Mouse (Mus musculus) T-helper 2 cell (primary cell): ENCODE data around the gene D1Ertd622e.

ENCODE experiments used
- in situ Hi-C: fragments of 300-600 bp; cut with MboI, MseI; formaldehyde crosslinking; loops from one replicate; pipeline ENCODE4 v1.15.1; 2025; ENCODE audit warnings: high pct_unique_total_duplicates

D1Ertd622e gene

DNA sequence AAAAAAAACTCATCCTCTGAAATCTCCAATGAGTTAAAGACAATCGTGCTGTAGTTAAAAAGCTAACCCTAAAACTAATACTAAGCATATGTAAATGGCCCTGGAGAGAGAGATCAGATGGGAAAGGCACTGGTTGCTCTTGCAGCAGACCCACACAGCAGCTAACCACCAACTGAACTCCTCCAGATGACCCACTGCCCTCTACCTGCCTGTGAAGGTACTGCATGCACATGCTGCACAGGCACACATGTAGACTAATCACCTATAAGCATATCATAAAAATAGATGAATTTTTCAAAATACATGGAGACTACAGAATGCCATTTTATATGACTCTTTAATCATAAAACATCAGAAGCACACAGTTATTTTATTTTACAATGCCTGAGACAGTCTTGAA, 14.8 kb downstream of the D1Ertd622e start:
- in situ Hi-C loops: no loop called here

DNA sequence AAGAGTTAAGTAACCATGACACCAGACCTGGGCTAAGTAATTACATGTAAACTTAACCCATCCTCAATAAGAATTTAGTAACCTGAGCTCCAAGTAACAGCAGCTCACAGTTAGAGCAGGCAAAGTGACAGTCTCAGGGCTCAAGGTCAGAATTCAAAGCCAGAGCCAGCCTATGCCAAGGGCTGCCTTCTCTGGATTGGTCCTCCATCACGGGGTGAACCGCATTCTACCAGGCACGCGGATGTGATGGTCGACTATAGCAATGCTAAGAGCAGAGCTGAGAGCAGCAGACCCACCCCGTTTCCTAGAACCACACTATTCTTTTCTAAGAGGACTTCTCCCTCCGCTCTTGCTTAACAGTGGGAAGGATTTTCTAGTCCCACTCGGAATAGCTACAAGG, 27.8 kb downstream of the D1Ertd622e start:
- in situ Hi-C loops: no loop called here

DNA sequence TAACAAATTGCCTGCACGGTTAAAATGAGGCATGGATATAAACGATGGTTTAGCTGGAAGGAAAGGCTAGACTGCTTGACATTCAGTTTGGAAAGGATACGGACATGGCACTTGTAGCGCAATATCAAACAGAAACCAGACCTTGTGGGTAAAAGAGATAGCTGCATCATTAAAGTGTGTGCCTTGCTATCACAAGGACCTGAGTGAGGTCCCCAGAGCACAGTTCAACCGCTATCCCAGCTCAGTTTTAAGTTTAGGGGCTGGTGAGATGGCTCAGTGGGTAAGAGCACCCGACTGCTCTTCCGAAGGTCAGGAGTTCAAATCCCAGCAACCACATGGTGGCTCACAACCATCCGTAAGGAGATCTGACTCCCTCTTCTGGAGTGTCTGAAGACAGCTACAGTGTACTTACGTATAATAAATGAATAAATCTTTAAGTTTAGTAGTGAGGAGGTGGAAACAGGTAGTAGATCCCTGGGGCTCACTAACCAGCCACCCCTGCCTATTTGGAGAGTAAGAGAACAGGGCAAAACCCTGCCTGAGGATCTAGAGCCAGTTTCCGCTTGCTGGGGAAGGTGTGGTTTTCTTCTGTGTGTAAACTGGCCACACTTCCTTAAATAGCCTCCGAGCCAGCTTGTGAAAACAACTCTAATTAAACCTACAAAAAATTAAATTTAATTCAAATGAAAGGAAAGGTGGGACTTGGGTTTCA, 29.2 kb downstream of the D1Ertd622e start:
- in situ Hi-C loops: no loop called here

DNA sequence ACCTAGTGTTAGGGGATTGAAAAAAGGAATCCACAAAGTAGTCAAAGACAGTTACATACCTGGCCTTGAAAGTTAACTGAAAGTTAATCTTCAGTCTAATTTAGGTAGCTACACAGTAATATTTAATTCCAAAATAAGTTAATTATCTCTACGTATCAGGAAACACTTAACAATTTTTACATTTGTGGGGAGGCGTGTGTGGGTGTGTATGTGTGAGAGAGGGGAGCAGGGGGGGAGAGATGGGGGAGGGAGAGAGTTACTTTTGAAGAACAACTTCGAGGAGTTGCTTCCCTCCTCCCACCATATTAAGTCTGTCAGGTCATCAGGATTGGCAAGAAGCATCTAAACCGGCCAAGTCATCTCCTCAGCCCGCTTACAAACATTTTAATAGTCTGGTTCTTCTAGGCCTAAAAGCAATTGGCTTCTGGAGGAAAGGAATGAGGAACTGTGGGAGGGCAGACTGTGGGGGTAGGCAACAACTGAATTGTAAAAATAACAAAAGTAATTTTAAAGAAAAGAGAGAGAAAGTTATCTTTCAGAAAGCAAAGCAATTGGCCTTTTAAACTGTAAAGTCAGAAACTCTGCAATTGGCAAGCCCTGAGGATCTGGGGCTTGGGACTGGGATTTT, 29.9 kb downstream of the D1Ertd622e start:
- in situ Hi-C loops: no loop called here

DNA sequence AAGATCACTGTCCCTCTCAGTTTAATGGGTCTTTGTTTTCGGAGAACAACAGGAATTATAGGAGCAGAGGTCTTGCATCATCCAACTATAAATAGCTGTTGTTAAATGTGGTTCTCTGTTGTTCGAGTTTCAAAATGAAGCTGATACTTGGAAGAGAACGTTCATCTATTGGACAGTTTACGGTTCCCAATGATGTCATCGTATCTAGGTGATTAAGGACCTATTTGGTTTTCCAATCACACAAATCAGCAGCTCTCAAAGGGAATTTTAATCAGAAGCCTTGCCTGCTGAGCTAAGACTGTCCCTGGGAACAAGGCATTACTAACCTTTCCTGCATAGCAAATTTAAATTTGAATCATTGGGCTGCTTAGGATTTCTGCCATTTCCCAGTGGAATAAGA, 31.7 kb downstream of the D1Ertd622e start:
- in situ Hi-C loops: no loop called here

DNA sequence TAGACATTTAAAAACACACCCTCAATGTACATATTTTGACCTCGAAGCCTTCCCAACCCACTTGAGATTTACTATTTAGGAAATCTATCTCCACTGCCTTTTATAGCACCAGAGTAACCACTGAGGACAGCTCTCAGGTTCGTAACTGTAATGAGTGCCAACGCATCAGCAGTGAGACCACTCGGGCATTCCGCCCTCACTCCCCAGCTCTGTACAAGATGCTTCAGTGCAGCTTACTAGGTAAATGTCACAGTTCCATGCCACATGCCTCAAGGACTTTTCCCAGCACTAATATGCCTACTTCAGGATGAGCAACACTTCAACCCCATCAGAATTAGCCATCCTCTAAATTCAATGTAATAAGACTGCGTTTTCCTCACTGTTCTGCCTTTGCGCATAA, 33.0 kb downstream of the D1Ertd622e start:
- in situ Hi-C loops: no loop called here

DNA sequence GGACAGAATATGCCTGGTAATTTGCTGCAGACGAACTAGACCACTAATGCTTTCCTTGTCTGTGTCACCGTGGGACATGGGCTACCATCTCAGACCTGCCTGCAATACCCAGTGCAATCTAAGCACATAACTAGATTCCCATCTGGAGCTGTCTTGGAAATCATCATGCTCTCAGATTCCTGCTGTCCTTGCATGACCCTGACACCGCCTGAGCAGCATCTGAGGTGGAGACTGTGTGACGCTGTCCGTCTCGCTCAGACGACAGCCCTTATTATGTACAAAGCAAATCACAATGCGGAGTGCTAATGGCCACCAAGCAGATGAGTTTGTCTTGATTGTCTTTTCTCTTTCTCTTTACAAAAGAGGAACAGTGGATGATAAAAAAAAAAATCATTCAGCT, 33.9 kb downstream of the D1Ertd622e start:
- in situ Hi-C loops: no loop called here

DNA sequence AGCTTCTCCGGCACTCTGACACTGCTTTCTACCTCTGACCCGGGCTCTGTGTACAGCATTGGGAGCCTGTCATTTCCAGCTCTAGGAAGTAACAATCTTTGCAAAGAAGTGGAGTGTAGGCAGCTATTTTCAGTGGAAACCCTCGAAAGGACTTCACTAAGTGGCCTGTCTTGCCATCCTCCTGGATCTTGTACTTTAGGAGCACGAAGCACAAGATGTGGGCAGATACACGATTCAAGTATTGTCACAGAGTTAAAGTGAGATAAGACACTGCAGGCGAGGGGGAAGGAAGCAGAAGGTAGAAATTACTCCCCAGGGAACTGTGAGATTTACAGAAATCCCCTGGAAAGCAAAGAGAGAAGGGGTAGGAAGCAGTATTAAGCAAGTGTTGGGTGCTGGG, 36.4 kb downstream of the D1Ertd622e start:
- in situ Hi-C loops: no loop called here

DNA sequence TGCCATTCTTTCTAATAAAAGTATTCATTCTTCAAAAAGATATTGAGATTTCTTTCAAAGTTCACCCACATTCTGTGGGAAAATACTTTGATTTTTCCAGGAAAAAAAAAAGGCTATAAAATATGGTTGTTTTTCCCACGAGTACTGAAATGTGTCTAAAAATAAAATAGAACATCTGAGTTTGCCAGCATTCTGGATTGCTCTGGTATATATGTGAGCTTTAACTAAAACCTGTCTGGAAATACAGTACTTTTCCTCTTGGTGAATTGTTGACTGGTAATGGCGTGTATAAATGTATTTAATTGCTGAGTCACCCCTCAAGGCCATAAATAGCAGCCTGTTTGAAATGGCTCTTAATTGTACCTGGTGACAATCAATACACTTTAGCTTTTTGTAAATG, 37.5 kb downstream of the D1Ertd622e start:
- in situ Hi-C loops: no loop called here

DNA sequence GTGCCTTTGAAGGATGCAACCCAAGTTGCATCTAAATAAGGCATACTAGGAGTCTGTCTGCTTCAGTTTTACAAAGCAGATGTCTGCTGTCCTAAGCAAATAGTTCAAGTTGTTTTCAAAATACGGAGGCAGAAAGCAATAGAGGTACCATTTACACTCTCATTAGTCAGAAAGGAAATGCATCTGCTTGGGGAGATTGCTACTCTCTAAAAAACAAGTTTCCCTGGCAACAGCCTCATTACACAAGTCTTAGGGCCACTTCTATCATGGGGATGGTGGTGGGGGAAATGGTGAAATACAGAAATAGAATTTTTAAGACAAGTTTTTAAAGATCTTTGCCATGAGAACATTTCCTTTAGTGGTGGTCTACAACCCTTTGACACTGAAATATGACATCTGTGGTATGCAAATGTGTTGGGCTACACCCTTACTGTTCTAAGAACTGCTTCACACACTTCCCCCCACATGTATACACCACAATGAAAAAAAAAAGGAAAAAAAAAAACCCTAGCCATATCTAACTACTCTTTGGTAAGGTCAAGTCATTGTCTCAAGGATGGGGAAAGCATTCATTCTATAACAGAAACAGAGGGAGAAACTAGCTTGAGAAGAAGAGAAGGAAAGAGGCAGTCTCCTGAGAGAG, 38.5 kb downstream of the D1Ertd622e start:
- in situ Hi-C loops: no loop called here

DNA sequence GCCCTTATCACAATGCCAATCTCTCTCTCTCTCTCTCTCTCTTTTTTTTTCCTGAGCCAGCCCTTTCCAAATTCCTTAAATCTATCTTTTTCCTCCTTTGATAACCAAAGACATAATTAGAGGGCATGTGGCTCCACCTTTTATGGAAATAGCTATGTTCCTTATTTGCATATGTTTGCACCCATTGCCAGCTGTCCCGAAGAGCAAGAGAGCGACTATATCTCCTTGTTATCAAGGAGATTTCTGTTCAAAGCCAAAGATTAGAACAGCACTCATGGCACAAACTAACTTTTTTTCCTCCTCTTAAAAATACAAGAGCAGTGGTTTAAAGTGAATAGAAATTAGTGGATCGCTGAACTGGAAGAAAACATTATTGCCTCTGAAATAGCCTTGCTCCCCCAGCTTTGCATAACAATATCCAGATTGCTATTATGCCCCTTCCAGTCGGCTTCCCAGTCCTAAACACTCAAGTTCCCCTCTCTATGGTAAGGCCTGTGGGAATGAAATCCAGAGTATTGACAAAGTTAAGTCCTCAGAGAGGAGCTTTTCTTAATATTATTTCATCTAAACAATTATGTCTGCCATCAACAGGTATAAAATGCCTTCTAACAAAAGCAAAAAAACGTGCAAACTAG, 39.2 kb downstream of the D1Ertd622e start:
- in situ Hi-C loops: no loop called here

DNA sequence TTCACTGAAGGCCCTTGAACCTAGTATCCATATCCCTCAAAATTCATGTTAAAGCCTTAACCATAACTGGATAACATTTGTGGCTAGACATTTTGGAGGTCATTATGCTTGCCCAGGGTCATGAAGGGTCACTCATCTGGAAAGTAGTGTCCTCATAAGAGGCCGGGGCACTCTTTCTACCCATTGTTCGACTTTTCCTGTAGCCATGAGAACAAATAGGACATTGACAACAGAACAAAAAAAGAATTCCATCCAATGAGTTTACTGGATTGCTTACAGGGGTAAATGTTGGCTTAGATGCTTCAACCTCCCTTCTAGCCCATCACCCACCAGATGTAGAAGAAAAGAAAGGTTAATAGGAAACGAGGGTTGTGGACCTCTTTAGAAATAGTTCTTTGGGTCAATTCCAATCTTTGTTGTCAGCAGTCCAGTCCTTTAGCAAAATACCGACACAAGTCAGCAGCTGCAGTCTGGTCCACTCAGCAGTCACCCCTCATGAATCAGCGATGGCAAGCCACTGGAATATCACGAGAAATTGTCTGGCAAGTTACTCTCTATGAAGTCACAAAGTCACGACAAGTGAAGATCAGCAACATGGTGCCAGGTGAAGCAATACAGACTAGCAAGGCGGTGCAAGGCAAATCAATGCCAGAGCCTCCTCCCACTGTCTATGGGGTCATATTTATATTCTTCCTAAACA, 42.1 kb downstream of the D1Ertd622e start:
- in situ Hi-C loops: no loop called here

DNA sequence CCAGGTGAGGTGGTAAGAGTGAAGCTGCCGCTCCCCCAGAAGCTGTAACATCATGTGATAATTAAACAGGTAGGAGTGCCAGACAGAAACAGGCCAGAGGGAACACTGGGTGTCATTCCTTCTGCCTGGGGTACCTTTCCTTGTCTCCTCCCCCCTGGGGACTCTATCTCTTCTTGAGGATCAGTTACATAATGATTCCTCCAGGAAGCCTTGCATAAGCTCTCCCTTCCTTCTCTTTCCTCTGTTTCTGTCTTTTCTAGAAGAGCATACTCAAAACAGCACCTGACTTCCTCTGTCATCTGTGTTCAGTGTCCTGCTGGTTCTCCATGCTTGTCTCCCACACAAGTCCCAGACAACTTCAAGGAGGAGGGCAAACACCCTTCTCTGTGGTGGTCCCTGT, 46.3 kb downstream of the D1Ertd622e start:
- in situ Hi-C loops: no loop called here

DNA sequence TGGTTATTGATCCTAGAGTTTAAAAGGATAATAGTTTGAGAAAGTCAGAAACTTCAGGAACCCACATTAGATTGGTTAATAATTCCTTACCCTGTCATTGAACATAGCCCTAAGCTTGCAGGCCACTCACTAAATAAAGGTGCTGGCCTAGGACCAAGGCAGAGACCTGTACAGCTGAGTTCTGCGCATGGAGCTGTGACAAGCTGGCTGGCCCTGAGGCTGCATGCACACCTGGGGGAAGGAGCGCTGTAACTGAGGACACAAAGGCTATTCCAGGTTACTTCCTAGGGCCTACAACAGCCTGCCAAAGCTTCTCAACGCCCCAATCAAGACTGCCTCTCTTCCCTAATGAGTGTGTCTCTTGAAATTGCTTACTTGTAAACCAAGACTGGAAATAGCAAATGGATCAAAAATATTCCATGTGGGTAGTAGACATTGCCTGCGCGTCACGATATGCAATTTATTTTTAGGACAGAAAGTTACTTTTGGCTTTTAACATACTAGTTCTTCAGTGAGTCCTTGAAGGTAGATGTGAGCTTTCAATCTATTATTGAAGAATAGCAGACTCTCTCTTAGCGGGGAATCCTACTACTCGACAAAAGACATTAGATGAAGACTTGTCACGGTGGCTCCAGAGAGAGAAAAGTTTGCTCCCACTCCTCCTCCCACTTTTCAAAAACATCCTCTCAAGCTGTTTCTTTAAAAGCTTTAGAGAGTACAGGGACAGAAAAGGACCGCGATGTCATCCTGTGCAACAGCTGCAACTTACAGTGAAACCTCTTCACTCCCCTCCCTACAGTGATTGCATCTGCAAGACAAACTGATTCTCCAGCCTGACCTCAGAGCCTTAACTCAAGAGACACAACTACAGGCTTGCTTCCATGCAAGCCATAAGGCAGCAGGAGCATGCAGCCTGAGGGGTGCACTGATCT, 47.1 kb downstream of the D1Ertd622e start:
- in situ Hi-C loops: no loop called here

DNA sequence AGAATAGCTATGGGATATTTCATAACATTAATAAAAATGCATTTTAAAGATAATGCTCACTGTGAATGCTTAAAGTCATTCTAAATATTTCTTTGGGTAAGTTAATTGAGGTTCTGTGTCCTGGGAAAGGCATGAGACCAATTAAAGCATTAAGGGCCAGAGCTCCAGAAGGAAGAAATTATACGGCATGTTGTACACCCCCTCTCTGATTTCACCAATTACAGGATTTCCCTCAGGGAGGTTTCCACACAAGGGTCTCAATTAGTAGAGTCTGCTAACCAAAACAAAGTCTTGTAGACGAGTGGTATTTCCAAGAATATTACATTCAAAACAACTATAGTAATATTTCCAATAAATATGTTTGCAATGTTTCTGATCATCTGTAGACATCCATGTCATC, 50.1 kb downstream of the D1Ertd622e start:
- in situ Hi-C loops: no loop called here

DNA sequence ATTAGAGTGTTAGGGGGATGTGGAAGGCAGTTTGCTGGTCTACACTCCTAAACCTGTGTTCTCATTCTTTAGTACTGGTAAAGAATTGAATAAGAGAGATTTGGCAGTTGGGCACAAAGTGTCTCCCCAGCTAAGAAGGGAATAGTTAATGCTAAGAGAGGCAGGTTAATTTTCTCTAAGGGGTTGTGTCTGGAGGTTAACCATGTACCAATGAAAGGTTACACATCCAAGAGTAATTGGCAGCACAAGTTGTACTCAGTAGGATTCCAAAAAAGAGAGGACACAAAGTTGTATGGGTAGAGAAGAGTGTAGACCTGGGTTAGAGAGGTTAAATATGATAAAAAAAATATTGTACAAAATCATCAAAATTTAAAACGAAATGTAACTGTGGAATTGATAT, 58.5 kb downstream of the D1Ertd622e start:
- in situ Hi-C loops: no loop called here

DNA sequence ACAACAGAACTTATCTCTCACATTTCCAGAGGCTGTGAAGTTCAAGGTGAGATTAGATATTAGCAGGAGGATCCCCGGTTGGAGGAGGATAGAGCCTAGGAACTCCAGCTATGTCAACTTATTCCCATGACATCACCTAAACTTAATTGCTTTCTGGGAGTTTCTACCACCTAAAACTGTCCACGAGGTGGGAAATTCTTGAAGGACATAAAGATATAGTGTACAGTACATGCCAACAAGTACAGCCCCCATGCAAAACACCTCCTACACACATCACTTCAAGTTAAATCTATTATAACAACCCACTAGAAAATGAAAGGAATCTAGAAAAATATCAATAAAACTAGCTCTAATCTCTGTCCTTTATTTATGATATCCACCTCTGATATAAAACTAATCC, 61.5 kb downstream of the D1Ertd622e start:
- in situ Hi-C loops: no loop called here

DNA sequence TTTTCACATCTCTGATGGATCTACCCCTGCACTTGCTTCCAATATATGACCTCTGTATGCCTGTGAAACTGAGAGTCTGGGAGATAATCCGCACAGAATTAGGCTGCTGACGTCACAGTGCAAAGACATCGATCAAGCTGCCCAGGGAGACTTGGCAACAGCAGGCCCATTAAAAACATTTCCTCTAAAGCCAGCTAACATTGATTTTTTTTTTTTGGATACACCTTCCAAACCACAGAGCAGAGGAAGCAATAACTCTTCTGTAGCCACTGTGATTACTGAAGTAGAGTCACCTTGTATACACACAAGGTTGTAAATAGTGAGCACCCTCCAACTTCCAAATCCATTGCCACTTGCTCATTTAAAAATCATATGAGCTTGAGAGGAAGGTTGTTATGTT, 62.8 kb downstream of the D1Ertd622e start:
- in situ Hi-C loops: no loop called here

DNA sequence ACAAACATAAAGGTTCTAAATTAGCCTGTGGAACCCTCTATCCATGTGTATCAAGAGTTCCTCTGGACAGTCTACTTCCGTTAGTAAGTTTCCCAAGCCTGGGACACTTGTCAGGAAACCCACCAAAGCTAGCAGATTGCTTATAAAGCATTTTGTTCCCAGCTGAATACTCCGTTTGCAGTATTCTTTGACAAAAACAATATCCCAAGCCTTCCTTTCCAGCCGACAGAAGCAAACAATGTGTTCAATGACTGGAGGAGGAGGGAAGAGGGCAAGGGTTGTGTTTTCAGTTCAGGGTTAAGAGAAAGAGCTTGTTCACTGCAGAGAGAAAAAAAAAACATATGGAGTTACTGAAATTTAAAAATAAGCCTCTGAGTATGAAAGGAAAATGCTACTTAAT, 73.3 kb downstream of the D1Ertd622e start:
- in situ Hi-C loops: no loop called here

DNA sequence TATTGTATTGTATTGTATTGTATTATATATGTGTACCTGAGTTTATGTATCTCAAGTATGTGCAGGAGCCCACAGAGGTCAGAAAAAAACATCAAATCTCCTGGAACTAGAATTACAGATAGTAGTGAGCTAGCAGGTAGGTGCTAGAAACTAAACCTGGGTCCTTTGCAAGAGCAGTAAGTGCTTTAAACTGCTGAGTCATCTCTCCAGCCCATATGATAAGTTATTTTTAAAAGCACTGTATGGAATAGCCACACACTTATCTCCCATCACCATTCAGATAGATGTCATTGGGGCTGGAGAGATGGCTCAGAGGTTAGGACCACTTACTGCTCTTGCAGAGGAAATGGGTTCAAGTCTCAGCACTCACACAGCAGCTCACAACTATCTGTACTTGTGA, 76.8 kb downstream of the D1Ertd622e start:
- in situ Hi-C loops: no loop called here

DNA sequence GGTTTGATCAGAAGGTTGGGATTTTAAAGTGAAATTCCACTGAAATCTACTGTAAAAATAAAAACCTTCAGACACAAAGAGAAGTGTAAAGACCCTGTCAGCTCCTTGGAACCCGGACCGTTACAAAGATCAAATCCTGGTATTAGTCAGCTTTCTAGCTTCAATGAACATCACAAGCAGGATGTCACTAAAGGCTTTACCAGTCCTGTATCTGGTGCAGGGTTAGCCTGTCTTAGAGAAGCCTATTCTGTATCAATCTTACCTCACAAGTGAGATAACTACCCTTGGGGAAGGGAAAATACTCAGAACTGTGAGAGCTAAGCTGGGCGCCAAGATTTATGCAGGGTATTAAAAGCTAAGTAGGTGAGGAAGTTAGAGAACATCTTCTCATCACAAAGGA, 77.7 kb downstream of the D1Ertd622e start:
- in situ Hi-C loops: no loop called here
